Mouse (Mus musculus) intestine, postnatal 0 days (tissue): ENCODE measurements around the gene Dus4l. TPM values are rescaled to one million over a fixed set of nuclear protein-coding genes. Genes with fewer than 3 reads are reported as not detected.
"Not testable (repeated sequence)": the region's sequence is repeated elsewhere in the genome, so short reads cannot be mapped to it uniquely, and the experiment has no call there.

Experiments used
- ATAC-seq: fragments of 200-750 bp; cut with Nextera tagmentation; 2 replicates; pipeline ENCODE4 v1.8.0; 2017; ENCODE audit warnings: mild to moderate bottlenecking, moderate TSS enrichment, moderate library complexity
- H3K27ac ChIP-seq: fragments of 300-500 bp; sonication (generic); 2 replicates; pipeline ENCODE4 v1.5.1; 2014; ENCODE audit warnings: mild to moderate bottlenecking, low read depth, low read length, moderate library complexity
- H3K27me3 ChIP-seq: fragments of 300-500 bp; sonication (generic); replicated peaks from 2 replicates; pipeline ENCODE4 v1.6.1; 2014; ENCODE audit warnings: low read length, mixed read lengths; ENCODE audit not compliant: control insufficient read depth, insufficient read depth
- H3K36me3 ChIP-seq: fragments of 300-500 bp; sonication (generic); 2 replicates; pipeline ENCODE4 v1.6.1; 2014; ENCODE audit warnings: mild to moderate bottlenecking, moderate library complexity; ENCODE audit not compliant: control insufficient read depth, insufficient read depth
- H3K4me1 ChIP-seq: fragments of 300-500 bp; sonication (generic); replicated peaks from 2 replicates; pipeline ENCODE4 v1.6.1; 2014; ENCODE audit warnings: antibody characterized with exemption, low read length, mixed read lengths; ENCODE audit not compliant: control insufficient read depth, insufficient read depth
- H3K4me2 ChIP-seq: fragments of 300-500 bp; sonication (generic); replicated peaks from 2 replicates; pipeline ENCODE4 v1.6.1; 2014; ENCODE audit warnings: low read depth, mild to moderate bottlenecking, moderate library complexity
- H3K4me3 ChIP-seq: fragments of 300-500 bp; sonication (generic); 2 replicates; pipeline ENCODE4 v1.5.1; 2014; ENCODE audit warnings: low read depth, low read length
- H3K9ac ChIP-seq: fragments of 300-500 bp; sonication (generic); 2 replicates; pipeline ENCODE4 v1.6.1; 2014; ENCODE audit warnings: mild to moderate bottlenecking, low read depth, low read length
- H3K9me3 ChIP-seq: fragments of 300-500 bp; sonication (generic); 2 replicates; pipeline ENCODE4 v1.6.1; 2016; ENCODE audit warnings: mixed run types; ENCODE audit not compliant: control insufficient read depth
- CTCF ChIP-seq: sonication (generic); IDR thresholded peaks from 2 replicates; pipeline ENCODE4 v1.5.1; 2016; ENCODE audit warnings: low read depth, mild to moderate bottlenecking, control low read depth, antibody characterized with exemption, moderate library complexity
- WGBS: fragments of 180-500 bp; shearing (Covaris S2); extraction: QIAGEN DNeasy Blood & Tissue Kit; methylation state at CpG from one replicate; pipeline ENCODE4 v1.1.7; 2014; 5-methylcytosine and 5-hydroxymethylcytosine counted together
- polyA plus RNA-seq: library from polyadenylated mRNA; unstranded; fragments of >200 nt; fragmentation: Nextera tagmentation; extraction: Ambion mirVana; gene quantifications from 2 replicates; pipeline ENCODE4 v1.2.1, GENCODE M21; 2015

The Dus4l gene
- polyA plus RNA-seq, 1 experiment from 2014 or later = 4.4 TPM

- H3K9me3 ChIP-seq = no peaks in the 10 kb centered on the region
- H3K4me1 ChIP-seq = peaks cover 7% of the 10 kb centered on the region
- peak within 1 kb of the TSS; percentile 76 for H3K9ac ChIP-seq
- H3K36me3 ChIP-seq = 0 out of 2 replicates have a peak, but pooled peaks cover 6% of the 10 kb centered on the region
- ATAC-seq = peak; percentile 95
- peak within 1 kb of the TSS; percentile 62 for H3K4me3 ChIP-seq
- H3K27me3 ChIP-seq = no peaks in the 10 kb centered on the region
- WGBS = 2% methylated on average over 67 of the region's 73 CpGs
- peak within 1 kb of the TSS; percentile 83 for H3K4me2 ChIP-seq
- TF ChIP-seq CTCF = 0 out of 2 replicates have a peak, but pooled peaks have one; percentile 3
- H3K27ac ChIP-seq = peak within 1 kb of the TSS; percentile 62
Measured at GRCm38 (mm10) chr12:31634343-31635239, 20.0 kb downstream of the Dus4l start, which contains the start of gene Bcap29. TSS of gene Bcap29 (minus strand) at chr12:31634658.

GRCm38 (mm10) chr12:31633970-31634342 lies 20.7 kb downstream of the Dus4l start:
- no peak for TF ChIP-seq CTCF

DNA sequence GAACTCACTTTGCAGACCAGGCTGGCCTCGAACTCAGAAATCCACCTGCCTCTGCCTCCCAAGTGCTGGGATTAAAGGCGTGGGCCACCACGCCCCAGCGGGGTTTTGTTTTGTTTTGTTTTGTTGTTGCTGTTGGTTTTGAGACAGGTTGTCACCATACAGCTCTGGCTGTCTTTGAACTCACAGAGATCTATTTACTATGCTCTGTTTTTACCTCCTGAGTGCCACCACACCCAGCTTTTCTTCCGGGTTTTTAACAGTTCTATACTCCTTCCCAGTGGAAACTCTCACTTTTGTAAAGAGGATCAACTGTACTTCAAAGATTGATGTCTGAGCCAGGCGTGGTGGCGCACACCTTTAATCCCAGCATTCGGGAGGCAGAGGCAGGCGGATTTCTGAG lies 26.2 kb downstream of the Dus4l start:
- H3K4me3 ChIP-seq, H3K4me2 ChIP-seq, H3K27me3 ChIP-seq, H3K27ac ChIP-seq, H3K9ac ChIP-seq, H3K9me3 ChIP-seq, ATAC-seq, H3K4me1 ChIP-seq: not testable (repeated sequence)
- whole genome bisulfite sequencing = 93% methylated on average over 9 of the region's 9 CpGs
- H3K36me3 ChIP-seq = peaks cover 22% of the 10 kb centered on the region; the same call in 1 of the 2 replicates

More at GRCm38 (mm10) chr12:31633970-31634342, 20.7 kb downstream of the Dus4l start:
- H3K36me3 ChIP-seq = 0 out of 2 replicates have a peak, but pooled peaks cover 7% of the 10 kb centered on the region
- no peaks in the 10 kb centered on the region for H3K9me3 ChIP-seq
- H3K9ac ChIP-seq = peak overlapping the region; percentile 76
- no peaks in the 10 kb centered on the region for H3K27me3 ChIP-seq
- 6% methylated on average over 13 of the region's 13 CpGs for WGBS
- peak; percentile 11; the same call in 1 of the 2 replicates for ATAC-seq
- H3K4me3 ChIP-seq = peak overlapping the region; percentile 62
- peak overlapping the region; percentile 83 for H3K4me2 ChIP-seq
- peak overlapping the region; percentile 62; the same call in 1 of the 2 replicates for H3K27ac ChIP-seq
- H3K4me1 ChIP-seq = peaks cover 7% of the 10 kb centered on the region

- Histone ChIP-seq H3K9ac (no peak overlapping the region), H3K4me2 (no peak overlapping the region), H3K36me3 (peaks cover 24% of the 10 kb centered on the region; the same call in 1 of the 2 replicates), H3K27me3 (no peaks in the 10 kb centered on the region), H3K4me1 (no peaks in the 10 kb centered on the region), H3K9me3 (no peaks in the 10 kb centered on the region), H3K4me3 (no peak overlapping the region), H3K27ac (no peak overlapping the region)
- TF ChIP-seq CTCF = no peak
- WGBS = 91% methylated on average over 1 of the region's 1 CpGs
- no peak for ATAC-seq
Measured at GRCm38 (mm10) chr12:31625016-31625415, 29.6 kb downstream of the Dus4l start.

DNA sequence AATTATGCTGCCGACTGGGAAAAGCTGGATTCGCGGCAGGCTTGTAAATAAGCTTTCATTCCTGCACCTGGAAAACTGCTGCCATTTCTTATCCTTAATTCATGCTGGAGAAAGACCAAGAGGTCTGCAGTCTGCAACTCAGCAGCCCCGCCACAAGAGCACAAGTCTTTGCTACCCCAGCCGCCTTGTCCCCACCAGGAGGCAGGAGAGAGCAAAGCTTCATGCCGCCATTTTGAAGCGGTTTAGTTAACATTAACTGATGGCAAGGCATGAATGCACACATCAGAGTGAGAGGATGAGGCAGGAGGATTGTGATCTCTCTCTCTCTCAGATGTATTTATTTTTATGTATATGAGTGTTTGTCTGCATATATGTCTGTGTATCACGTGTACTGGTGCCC lies 34.5 kb downstream of the Dus4l start:
- 72% methylated on average over 8 of the region's 8 CpGs for WGBS
- TF ChIP-seq CTCF = peak; percentile 59
- Histone ChIP-seq H3K36me3 (peaks cover 16% of the 10 kb centered on the region; the same call in 1 of the 2 replicates), H3K27me3 (no peaks in the 10 kb centered on the region), H3K27ac (no peak overlapping the region), H3K4me3 (no peak overlapping the region), H3K4me2 (no peak overlapping the region), H3K4me1 (no peaks in the 10 kb centered on the region), H3K9me3 (no peaks in the 10 kb centered on the region), H3K9ac (no peak overlapping the region)
- ATAC-seq = no peak

DNA sequence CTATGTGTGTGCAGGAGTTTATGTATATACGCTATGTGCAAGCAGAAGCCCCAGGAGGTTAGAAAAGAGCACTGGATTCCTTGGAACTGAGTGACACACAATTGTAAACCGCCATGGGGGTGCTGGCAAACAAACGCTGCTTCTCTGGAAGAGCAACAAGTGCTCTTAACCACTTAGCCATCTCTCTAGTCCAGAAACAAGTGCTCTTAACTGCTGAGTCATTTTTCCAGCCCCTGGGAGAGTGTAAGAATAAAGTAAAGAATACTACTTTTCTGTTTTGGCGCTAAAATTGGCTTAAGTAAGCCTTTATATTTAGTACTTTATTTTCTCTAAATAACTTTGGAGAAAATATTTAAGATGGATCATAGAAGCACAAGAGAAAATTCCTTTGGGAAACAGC lies 41.3 kb downstream of the Dus4l start:
- 74% methylated on average over 4 of the region's 4 CpGs for WGBS
- no peak for ATAC-seq
- no peak for TF ChIP-seq CTCF

More for the DNA sequence above, 41.3 kb downstream of the Dus4l start:
- H3K9me3 ChIP-seq = no peaks in the 10 kb centered on the region
- H3K9ac ChIP-seq = no peak overlapping the region
- peaks cover 4% of the 10 kb centered on the region; the same call in 1 of the 2 replicates for H3K36me3 ChIP-seq
- H3K4me2 ChIP-seq = no peak overlapping the region
- no peaks in the 10 kb centered on the region for H3K4me1 ChIP-seq
- no peak overlapping the region for H3K4me3 ChIP-seq
- H3K27ac ChIP-seq = no peak overlapping the region
- no peaks in the 10 kb centered on the region for H3K27me3 ChIP-seq
